Mouse (Mus musculus) urinary bladder, adult 18-20 months (tissue): ENCODE data around the gene Arl14.
"Not testable (repeated sequence)": the region's sequence is repeated elsewhere in the genome, so short reads cannot be mapped to it uniquely, and the experiment has no call there.

Source experiments
- DNase-seq, 2 experiments: peaks; one replicate each; pipeline ENCODE4 v3.0.0; 2022; ENCODE audit warnings: low spot score in 2 of 2, mixed read lengths in 2 of 2

The Arl14 gene

GRCm38 (mm10) chr3:69213465-69213864 is 8.8 kb upstream of the Arl14 start:
- no peak for DNase-seq

GRCm38 (mm10) chr3:69214566-69214965 is 7.7 kb upstream of the Arl14 start:
- no peak for DNase-seq

GRCm38 (mm10) chr3:69222502-69222900 is 282 bp downstream of the Arl14 start:
- DNase-seq, result peak in 1 of 2 experiments; percentile 20

GRCm38 (mm10) chr3:69222987-69223386 is 768 bp downstream of the Arl14 start:
- DNase-seq, result no peak

- no peak for DNase-seq
Observed at GRCm38 (mm10) chr3:69223666-69224065, 1.4 kb downstream of the Arl14 start.

- DNase-seq, result no peak
Observed at GRCm38 (mm10) chr3:69225019-69225418, 2.8 kb downstream of the Arl14 start.

- DNase-seq, result no peak
Observed at GRCm38 (mm10) chr3:69226496-69226895, 4.3 kb downstream of the Arl14 start.

GRCm38 (mm10) chr3:69228002-69228401 is 5.8 kb downstream of the Arl14 start:
- no peak for DNase-seq

GRCm38 (mm10) chr3:69231522-69232138 is 9.4 kb downstream of the Arl14 start:
- DNase-seq, result no peak

GRCm38 (mm10) chr3:69233552-69234189 is 11.5 kb downstream of the Arl14 start:
- DNase-seq, result not testable (repeated sequence)

GRCm38 (mm10) chr3:69234525-69234924 is 12.3 kb downstream of the Arl14 start:
- no peak for DNase-seq

GRCm38 (mm10) chr3:69235806-69236205 is 13.6 kb downstream of the Arl14 start:
- DNase-seq, result no peak

- DNase-seq, result no peak
Observed at GRCm38 (mm10) chr3:69236491-69236890, 14.3 kb downstream of the Arl14 start.

- DNase-seq, result peak in 1 of 2 experiments; percentile 38
Observed at GRCm38 (mm10) chr3:69238141-69238851, 16.1 kb downstream of the Arl14 start.

GRCm38 (mm10) chr3:69239246-69239645 is 17.0 kb downstream of the Arl14 start:
- no peak for DNase-seq

GRCm38 (mm10) chr3:69241020-69241419 is 18.8 kb downstream of the Arl14 start:
- DNase-seq, result no peak

GRCm38 (mm10) chr3:69253096-69253866 is 31.1 kb downstream of the Arl14 start:
- DNase-seq, result no peak

- no peak for DNase-seq
Observed at GRCm38 (mm10) chr3:69254676-69255075, 32.5 kb downstream of the Arl14 start.

- no peak for DNase-seq
Observed at GRCm38 (mm10) chr3:69257049-69257699, 35.0 kb downstream of the Arl14 start.

GRCm38 (mm10) chr3:69263010-69263643 is 40.9 kb downstream of the Arl14 start:
- DNase-seq, result no peak

GRCm38 (mm10) chr3:69264299-69264698 is 42.1 kb downstream of the Arl14 start:
- DNase-seq, result not testable (repeated sequence)
